Mouse (Mus musculus) hindbrain, postnatal 0 days (tissue): ENCODE measurements around the gene Stambp. TPM values are rescaled to one million over a fixed set of nuclear protein-coding genes. Genes with fewer than 3 reads are reported as not detected.

Experiments
- ATAC-seq: fragments of 200-750 bp; cut with Nextera tagmentation; 2 replicates; pipeline ENCODE4 v1.8.0; 2017; ENCODE audit warnings: mild to moderate bottlenecking, moderate TSS enrichment, moderate library complexity
- DNase-seq: peaks from one replicate; pipeline ENCODE4 v3.0.0-alpha.2; 2015; ENCODE audit warnings: low spot score
- H3K27ac ChIP-seq: fragments of 300-500 bp; sonication (generic); 2 replicates; pipeline ENCODE4 v1.5.1; 2014; ENCODE audit warnings: mild to moderate bottlenecking
- H3K27me3 ChIP-seq: fragments of 300-500 bp; sonication (generic); 2 replicates; pipeline ENCODE4 v1.6.1; 2014; ENCODE audit warnings: low read length, mixed read lengths; ENCODE audit not compliant: insufficient read depth
- H3K36me3 ChIP-seq: fragments of 300-500 bp; sonication (generic); 2 replicates; pipeline ENCODE4 v1.6.1; 2014; ENCODE audit warnings: low read length, mixed read lengths; ENCODE audit not compliant: insufficient read depth
- H3K4me1 ChIP-seq: fragments of 300-500 bp; sonication (generic); 2 replicates; pipeline ENCODE4 v1.6.1; 2014; ENCODE audit warnings: antibody characterized with exemption, low read length, mixed read lengths; ENCODE audit not compliant: insufficient read depth
- H3K4me2 ChIP-seq: fragments of 300-500 bp; sonication (generic); 2 replicates; pipeline ENCODE4 v1.6.1; 2014; ENCODE audit warnings: low read depth, mild to moderate bottlenecking, low read length, moderate library complexity, mixed read lengths
- H3K4me3 ChIP-seq: fragments of 300-500 bp; sonication (generic); 2 replicates; pipeline ENCODE4 v1.5.1; 2014; ENCODE audit warnings: low read length
- H3K9ac ChIP-seq: fragments of 300-500 bp; sonication (generic); replicated peaks from 2 replicates; pipeline ENCODE4 v1.6.1; 2014; ENCODE audit warnings: mild to moderate bottlenecking, low read length, moderate library complexity, mixed read lengths
- H3K9me3 ChIP-seq: fragments of 300-500 bp; sonication (generic); 2 replicates; pipeline ENCODE4 v1.6.1; 2016; ENCODE audit warnings: low read length, mixed read lengths
- CTCF ChIP-seq: IDR thresholded peaks from 2 replicates; pipeline ENCODE4 v1.5.1; 2016; ENCODE audit warnings: antibody characterized with exemption, control low read depth, low read depth
- WGBS: fragments of 180-500 bp; shearing (Covaris S2); extraction: QIAGEN DNeasy Blood & Tissue Kit; methylation state at CpG from one replicate; pipeline ENCODE4 v1.1.7; 2014; 5-methylcytosine and 5-hydroxymethylcytosine counted together
- polyA plus RNA-seq: library from polyadenylated mRNA; unstranded; fragments of >200 nt; fragmentation: Nextera tagmentation; extraction: Ambion mirVana; gene quantifications from 2 replicates; pipeline ENCODE4 v1.2.1, GENCODE M21; 2015
- total RNA-seq: library from RNA; depleted of rRNA; stranded (reverse); fragments of >200 nt; gene quantifications from 2 replicates; pipeline ENCODE4 v1.2.3, GENCODE M21; 2014

The Stambp gene
- total and polyA plus RNA-seq, 2 experiments from 2014 or later = 9.5 to 58.2 TPM

DNA sequence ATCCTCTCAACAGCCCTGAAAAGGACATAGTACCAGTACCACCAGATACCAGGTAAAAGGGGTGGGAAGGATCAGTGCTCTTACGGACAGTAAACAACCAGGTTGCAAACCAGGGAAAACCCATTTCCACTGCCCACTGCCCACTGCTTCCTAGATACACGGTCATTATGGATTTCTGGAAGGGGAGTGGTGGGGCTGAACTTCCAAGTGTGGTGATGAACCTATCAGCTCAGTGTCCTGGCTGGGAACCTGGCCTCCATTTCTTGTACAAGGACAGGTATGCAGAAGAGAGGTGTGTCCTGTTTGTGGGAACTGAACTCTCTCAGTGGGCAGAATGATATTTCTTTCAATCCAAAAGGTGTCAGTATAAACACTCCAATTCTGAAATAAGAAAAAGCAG lies 11.1 kb upstream of the Stambp start:
- 71% methylated on average over 2 of the region's 2 CpGs for WGBS
- DNase-seq = no peak
- TF ChIP-seq CTCF = no peak
- Histone ChIP-seq H3K4me3 (no peak overlapping the region), H3K4me1 (no peaks in the 10 kb centered on the region), H3K4me2 (no peak overlapping the region), H3K27me3 (no peaks in the 10 kb centered on the region), H3K27ac (no peak overlapping the region), H3K9me3 (no peaks in the 10 kb centered on the region), H3K9ac (no peak overlapping the region), H3K36me3 (no peaks in the 10 kb centered on the region)
- ATAC-seq = no peak

DNA sequence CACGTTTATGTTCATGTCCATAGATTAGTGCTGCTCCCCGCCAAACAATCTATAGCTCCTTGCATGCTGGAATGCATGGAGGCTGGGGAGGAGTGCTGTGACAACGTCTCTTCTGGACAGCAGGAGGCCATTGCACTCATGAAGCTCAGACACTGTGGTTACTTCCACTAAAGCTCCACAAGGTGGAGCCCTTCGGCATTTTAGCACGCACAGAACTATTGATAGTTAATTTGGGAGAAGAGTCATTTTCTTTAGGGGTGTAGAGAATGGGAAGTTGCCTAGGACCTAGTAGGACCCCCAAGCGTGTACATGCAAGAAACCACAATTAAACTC lies 10.4 kb upstream of the Stambp start:
- under 1% methylated on average over 6 of the region's 6 CpGs for WGBS
- peak overlapping the region; percentile 31 for H3K4me2 ChIP-seq

DNA sequence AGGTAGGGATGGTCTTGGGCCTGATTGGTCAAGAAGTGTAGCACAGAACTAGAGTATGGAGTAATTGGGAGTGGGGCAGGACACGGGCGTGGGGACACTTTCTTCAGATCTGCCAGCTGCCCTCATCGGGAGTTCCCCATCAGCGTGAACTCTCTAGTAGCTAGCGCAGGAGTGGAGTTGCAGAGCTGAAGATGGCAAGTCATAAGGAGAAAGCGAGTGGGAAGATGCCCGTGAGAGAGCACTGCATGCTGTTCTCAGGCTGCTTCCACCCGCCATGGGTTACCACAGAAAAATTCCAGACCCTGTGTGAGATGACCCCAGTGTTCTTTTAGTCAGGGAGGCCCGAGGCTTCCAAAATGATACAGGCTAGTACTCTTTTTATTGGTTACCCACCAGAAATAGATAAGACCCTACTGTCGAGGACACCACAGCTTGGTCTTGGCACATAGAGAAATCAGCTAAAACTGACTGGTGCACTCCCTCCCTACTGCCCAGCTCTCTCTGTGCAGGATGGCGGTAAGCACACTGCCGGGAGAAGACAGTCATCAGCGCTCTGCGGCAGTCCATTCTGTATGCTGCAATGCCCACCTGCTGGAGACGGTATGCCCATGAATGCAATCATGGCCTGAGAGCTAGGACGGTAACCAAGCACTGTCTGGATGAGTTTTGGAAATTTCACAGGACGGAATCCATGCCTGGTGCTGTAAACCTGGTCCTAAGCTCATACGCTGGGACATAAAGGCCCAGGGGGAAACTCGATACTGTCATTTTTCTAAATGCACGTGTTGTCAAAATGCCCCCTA lies 9.8 kb upstream of the Stambp start:
- WGBS = 39% methylated on average over 20 of the region's 20 CpGs

More for the DNA sequence above, 10.4 kb upstream of the Stambp start:
- no peaks in the 10 kb centered on the region for H3K9me3 ChIP-seq
- no peak overlapping the region for H3K9ac ChIP-seq
- DNase-seq (peak; percentile 90), ATAC-seq (peak; percentile 90)
- TF ChIP-seq CTCF = peak; percentile 89
- no peak overlapping the region for H3K27ac ChIP-seq
- no peaks in the 10 kb centered on the region for H3K36me3 ChIP-seq
- H3K4me3 ChIP-seq = no peak overlapping the region
- H3K27me3 ChIP-seq = no peaks in the 10 kb centered on the region
- no peaks in the 10 kb centered on the region for H3K4me1 ChIP-seq

DNA sequence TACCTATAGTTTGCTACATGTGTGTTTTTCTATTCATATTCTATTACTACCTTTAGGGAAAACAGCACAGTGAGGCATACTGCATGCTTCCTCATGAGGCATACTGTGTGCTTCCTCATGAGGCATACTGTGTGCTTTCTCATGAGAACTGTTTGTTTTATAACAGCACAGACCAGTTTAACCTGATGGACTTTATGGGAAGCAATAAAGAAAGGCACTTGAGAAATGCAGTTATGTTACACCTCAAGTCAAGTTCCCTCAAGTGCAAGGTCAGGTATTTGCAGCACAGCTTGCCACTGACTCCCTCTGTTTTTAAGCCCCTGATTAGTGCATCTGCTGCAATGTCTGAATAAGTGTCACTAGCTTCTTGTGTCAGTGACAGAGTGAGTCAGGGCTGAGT lies 5.0 kb upstream of the Stambp start:
- H3K27me3 ChIP-seq = peaks cover 6% of the 10 kb centered on the region; the same call in 1 of the 2 replicates
- no peak overlapping the region for H3K4me2 ChIP-seq
- ATAC-seq = no peak
- DNase-seq = no peak
- no peak overlapping the region for H3K9ac ChIP-seq
- H3K9me3 ChIP-seq = no peaks in the 10 kb centered on the region
- H3K4me1 ChIP-seq = no peaks in the 10 kb centered on the region
- no peaks in the 10 kb centered on the region for H3K36me3 ChIP-seq
- H3K4me3 ChIP-seq = no peak overlapping the region
- no peak for TF ChIP-seq CTCF
- no peak overlapping the region for H3K27ac ChIP-seq

More for the DNA sequence above, 9.8 kb upstream of the Stambp start:
- no peak for TF ChIP-seq CTCF
- no peak overlapping the region for H3K9ac ChIP-seq
- H3K9me3 ChIP-seq = no peaks in the 10 kb centered on the region
- no peak overlapping the region for H3K27ac ChIP-seq
- H3K4me1 ChIP-seq = no peaks in the 10 kb centered on the region
- H3K4me3 ChIP-seq = no peak overlapping the region
- DNase-seq (no peak), ATAC-seq (peak; percentile 45)
- peak overlapping the region; percentile 31 for H3K4me2 ChIP-seq
- H3K36me3 ChIP-seq = no peaks in the 10 kb centered on the region
- no peaks in the 10 kb centered on the region for H3K27me3 ChIP-seq

DNA sequence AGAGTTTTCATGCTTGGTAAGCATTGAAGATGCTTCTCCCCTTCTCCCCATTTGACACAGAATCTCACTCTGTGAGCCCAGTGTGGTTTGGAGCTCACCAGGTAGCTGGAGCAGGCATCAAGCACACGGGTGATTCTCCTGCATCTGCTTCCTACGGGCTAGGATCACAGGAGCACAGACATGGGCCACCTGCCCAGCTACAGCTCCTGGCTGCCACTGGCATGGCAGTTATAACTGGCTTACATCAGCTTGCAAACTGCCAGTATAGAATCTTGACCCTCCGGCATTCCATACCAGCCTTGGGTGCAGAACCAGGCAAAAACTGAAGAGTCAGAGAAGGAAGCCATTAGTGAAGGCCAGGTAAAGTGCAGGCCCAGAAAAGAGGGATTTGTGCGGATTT lies 3.1 kb upstream of the Stambp start:
- Histone ChIP-seq H3K27ac (no peak overlapping the region), H3K4me1 (peaks cover 6% of the 10 kb centered on the region), H3K4me3 (no peak overlapping the region), H3K36me3 (no peaks in the 10 kb centered on the region), H3K9me3 (no peaks in the 10 kb centered on the region), H3K9ac (no peak overlapping the region), H3K27me3 (peaks cover 6% of the 10 kb centered on the region; the same call in 1 of the 2 replicates), H3K4me2 (no peak overlapping the region)
- no peak for TF ChIP-seq CTCF
- no peak for DNase-seq
- no peak for ATAC-seq
- 83% methylated on average over 4 of the region's 4 CpGs for WGBS

DNA sequence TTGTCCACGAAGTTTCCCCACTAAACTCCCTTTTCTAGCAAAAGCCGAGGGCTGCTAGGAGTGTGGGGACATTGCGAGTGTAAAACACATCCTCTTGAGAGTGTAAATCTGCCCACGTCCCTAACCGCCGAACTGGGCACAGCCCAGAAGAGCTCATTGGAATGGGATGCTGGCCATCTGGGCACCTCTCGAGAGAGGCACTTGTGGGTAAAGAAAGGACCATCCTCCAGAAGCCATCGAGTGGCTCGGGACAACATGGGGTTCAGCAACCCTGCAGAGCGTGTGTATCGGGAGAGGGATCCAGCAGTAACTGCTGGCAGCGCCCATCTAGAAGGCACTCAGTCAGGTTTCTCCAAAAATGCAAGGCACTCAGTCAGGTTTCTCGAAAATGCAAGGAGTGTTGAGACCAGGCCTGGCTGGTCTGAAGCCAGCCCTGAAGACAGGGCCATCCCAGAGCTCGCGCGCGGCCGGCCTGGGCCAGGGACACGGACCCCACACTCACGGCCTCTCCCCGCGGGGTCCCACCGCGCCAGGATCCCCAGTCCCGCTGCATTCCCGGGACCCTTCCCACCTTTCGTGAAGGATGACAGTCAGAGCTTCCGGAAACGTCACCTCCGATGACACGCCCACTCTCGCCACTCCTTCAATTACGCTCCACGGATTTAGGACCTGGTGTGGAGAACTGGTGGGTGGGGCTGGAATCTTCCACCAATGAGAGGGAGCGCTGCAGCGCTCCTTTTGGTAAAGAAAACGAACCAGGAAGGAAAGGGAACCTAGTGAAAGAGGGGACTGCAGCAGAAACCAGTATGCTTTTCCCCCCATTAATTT lies 475 bp downstream of the Stambp start:
- Histone ChIP-seq H3K9ac (peak overlapping the region; percentile 78), H3K4me3 (peak overlapping the region; percentile 59), H3K9me3 (no peaks in the 10 kb centered on the region), H3K27ac (peak overlapping the region; percentile 87), H3K4me2 (peak overlapping the region; percentile 90), H3K36me3 (peaks cover 8% of the 10 kb centered on the region; the same call in 1 of the 2 replicates), H3K27me3 (peaks cover 6% of the 10 kb centered on the region; the same call in 1 of the 2 replicates), H3K4me1 (peaks cover 6% of the 10 kb centered on the region)
- ATAC-seq (peak; percentile 96), DNase-seq (peak; percentile 96)
- TF ChIP-seq CTCF = peak; percentile 28; the same call in 1 of the 2 replicates
- WGBS = 5% methylated on average over 37 of the region's 37 CpGs
